Mouse (Mus musculus) lung, postnatal 0 days (tissue): ENCODE measurements around the gene Ly6g6f. TPM values are rescaled to one million over a fixed set of nuclear protein-coding genes. Genes with fewer than 3 reads are reported as not detected.

ENCODE experiments used
- ATAC-seq: fragments of 200-750 bp; cut with Nextera tagmentation; 2 replicates; pipeline ENCODE4 v1.8.0; 2017; ENCODE audit warnings: moderate library complexity
- DNase-seq: peaks from one replicate; pipeline ENCODE4 v3.0.0-alpha.2; 2016; ENCODE audit warnings: low spot score
- H3K27ac ChIP-seq: fragments of 300-500 bp; sonication (generic); 2 replicates; pipeline ENCODE4 v1.5.1; 2014; ENCODE audit warnings: antibody characterized with exemption, mild to moderate bottlenecking, low read length, mixed read lengths
- H3K27me3 ChIP-seq: fragments of 300-500 bp; sonication (generic); replicated peaks from 2 replicates; pipeline ENCODE4 v1.6.1; 2014; ENCODE audit warnings: low read length, mixed read lengths; ENCODE audit not compliant: insufficient read depth
- H3K36me3 ChIP-seq: fragments of 300-500 bp; sonication (generic); 2 replicates; pipeline ENCODE4 v1.6.1; 2014; ENCODE audit warnings: low read length, mixed read lengths; ENCODE audit not compliant: insufficient read depth
- H3K4me1 ChIP-seq: fragments of 300-500 bp; sonication (generic); 2 replicates; pipeline ENCODE4 v1.6.1; 2014; ENCODE audit warnings: antibody characterized with exemption, low read depth, low read length, mixed read lengths; ENCODE audit not compliant: insufficient read depth
- H3K4me2 ChIP-seq: fragments of 300-500 bp; sonication (generic); replicated peaks from 2 replicates; pipeline ENCODE4 v1.6.1; 2014; ENCODE audit warnings: low read depth, mild to moderate bottlenecking, low read length, moderate library complexity, mixed read lengths
- H3K4me3 ChIP-seq: fragments of 300-500 bp; sonication (generic); 2 replicates; pipeline ENCODE4 v1.5.1; 2014; ENCODE audit warnings: low read depth, low read length
- H3K9ac ChIP-seq: fragments of 300-500 bp; sonication (generic); replicated peaks from 2 replicates; pipeline ENCODE4 v1.6.1; 2014; ENCODE audit warnings: low read depth, mild to moderate bottlenecking
- H3K9me3 ChIP-seq: fragments of 300-500 bp; sonication (generic); 2 replicates; pipeline ENCODE4 v1.6.1; 2016; ENCODE audit warnings: low read length, mixed read lengths
- CTCF ChIP-seq: IDR thresholded peaks from 2 replicates; pipeline ENCODE4 v1.5.1; 2016; ENCODE audit warnings: antibody characterized with exemption, mild to moderate bottlenecking
- EP300 ChIP-seq: IDR thresholded peaks from 2 replicates; pipeline ENCODE4 v1.6.1; 2016; ENCODE audit warnings: antibody characterized with exemption, mild to moderate bottlenecking, control low read depth
- WGBS: fragments of 180-500 bp; shearing (Covaris S2); extraction: QIAGEN DNeasy Blood & Tissue Kit; methylation state at CpG from one replicate; pipeline ENCODE4 v1.1.7; 2014; 5-methylcytosine and 5-hydroxymethylcytosine counted together
- polyA plus RNA-seq: library from polyadenylated mRNA; unstranded; fragments of >200 nt; fragmentation: Nextera tagmentation; extraction: Ambion mirVana; gene quantifications from 2 replicates; pipeline ENCODE4 v1.2.1, GENCODE M21; 2015

The Ly6g6f gene
- polyA plus RNA-seq, 1 experiment from 2014 or later = 0.74 TPM

DNA sequence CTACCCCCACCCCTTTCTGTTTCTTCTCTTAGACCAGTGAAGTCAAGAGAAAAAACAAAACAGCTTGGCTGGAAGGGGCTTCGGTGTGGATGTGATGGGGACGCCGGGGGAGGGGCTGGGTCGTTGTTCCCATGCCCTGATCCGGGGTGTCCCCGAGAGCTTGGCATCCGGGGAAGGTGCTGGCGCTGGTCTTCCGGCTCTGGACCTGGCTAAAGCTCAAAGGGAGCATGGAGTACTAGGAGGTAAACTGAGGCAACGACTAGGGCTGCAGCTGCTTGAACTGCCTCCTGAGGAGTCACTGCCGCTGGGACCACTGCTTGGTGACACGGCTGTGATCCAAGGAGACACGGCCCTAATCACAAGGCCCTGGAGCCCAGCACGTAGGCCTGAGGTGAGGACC lies 25.3 kb downstream of the Ly6g6f start:
- 21% methylated on average over 14 of the region's 14 CpGs for WGBS
- H3K36me3 ChIP-seq = peaks cover 24% of the 10 kb centered on the region; the same call in 1 of the 2 replicates
- TF ChIP-seq CTCF = no peak
- no peak for TF ChIP-seq EP300

DNA sequence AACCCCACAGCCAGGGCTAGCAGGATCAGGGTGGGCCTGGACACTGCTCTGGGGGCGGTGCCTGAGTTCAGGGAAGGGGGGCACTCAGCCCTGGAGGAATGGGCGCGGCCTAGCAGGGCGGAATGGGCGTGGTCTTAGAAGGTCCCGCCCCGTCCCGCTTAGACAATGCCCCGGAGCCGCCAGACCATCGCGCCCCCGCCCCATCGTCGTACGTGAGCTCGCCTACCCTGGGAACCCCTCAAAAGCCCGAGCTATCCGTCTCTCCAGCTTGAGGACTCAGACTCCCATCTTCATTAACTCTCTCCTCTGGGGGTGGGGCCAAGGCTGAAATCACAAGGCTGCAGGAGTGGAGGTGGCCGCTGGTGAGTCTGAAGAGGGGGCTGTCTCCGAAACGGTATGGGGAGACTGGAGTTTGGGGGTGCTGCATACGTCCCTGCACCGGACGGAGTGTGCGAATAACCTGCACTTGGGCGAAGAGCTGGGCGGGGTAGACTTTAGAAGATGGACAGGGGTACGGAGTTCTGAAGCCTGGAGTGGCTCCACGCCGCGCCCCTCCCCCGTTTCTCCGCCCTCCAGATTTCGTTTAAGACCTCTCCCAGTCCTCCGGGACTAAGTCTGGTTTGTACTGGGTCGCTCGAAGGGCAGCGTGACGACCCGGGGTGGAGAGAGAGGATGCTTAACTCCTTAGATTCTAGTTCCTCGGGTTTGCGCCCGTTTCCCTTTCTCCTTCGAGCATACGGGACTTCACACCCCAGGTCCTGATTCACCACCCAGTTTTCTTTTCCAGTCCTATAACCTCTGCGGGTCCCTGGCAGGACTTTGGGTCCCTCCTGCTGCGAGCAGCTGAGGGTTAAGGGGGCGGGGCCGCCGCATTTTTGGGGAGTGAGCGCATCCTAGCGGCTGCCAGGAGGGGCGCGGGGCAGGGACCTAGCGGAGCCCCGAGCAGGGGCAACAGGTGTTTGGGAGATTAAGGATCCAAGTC lies 26.2 kb downstream of the Ly6g6f start, which contains the start of gene Ddah2:
Gene Ddah2, plus strand, starts transcription at position 125 of the 982 bp plus-strand sequence.
- H3K4me3 ChIP-seq = peak within 1 kb of the TSS; percentile 71
- peak within 1 kb of the TSS; percentile 88 for H3K27ac ChIP-seq
- TF ChIP-seq CTCF = peak; percentile 79
- TF ChIP-seq EP300 = no peak
- H3K9me3 ChIP-seq = no peaks in the 10 kb centered on the region
- DNase-seq (peak; percentile 96), ATAC-seq (peak; percentile 93)
- peaks cover 7% of the 10 kb centered on the region for H3K4me1 ChIP-seq
- H3K27me3 ChIP-seq = no peaks in the 10 kb centered on the region
- peak within 1 kb of the TSS; percentile 63 for H3K9ac ChIP-seq
- WGBS = under 1% methylated on average over 56 of the region's 57 CpGs
- peaks cover 29% of the 10 kb centered on the region; the same call in 1 of the 2 replicates for H3K36me3 ChIP-seq
- peak within 1 kb of the TSS; percentile 70 for H3K4me2 ChIP-seq

More for the DNA sequence above, 25.3 kb downstream of the Ly6g6f start:
- Histone ChIP-seq H3K4me1 (peaks cover 7% of the 10 kb centered on the region), H3K4me2 (peak overlapping the region; percentile 70), H3K27ac (no peak overlapping the region; the same call in 1 of the 2 replicates), H3K27me3 (no peaks in the 10 kb centered on the region), H3K4me3 (peak overlapping the region; percentile 71), H3K9ac (peak overlapping the region; percentile 63), H3K9me3 (no peaks in the 10 kb centered on the region)
- no peak for DNase-seq
- ATAC-seq = no peak

DNA sequence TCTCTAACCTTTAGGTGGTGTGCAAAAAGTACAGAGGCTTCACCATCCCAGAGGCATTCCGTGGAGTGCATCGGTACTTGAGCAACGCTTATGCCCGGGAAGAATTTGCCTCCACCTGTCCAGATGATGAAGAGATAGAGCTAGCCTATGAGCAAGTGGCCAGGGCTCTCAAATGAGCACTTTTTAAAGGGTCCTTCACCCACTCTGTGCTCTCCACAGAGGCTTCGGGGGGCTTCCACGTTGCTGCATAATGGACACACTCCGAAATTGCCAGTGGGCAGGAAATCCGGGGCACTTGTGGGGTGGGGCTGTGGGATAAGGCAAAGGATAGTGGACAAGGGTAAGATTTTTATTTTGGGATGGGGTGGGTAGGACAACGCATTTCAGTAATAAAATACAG lies 27.1 kb downstream of the Ly6g6f start:
- Histone ChIP-seq H3K4me1 (peaks cover 7% of the 10 kb centered on the region), H3K27ac (0 out of 2 replicates have a peak overlapping the region, but pooled peaks have one; percentile 88), H3K4me3 (no peak overlapping the region), H3K9me3 (no peaks in the 10 kb centered on the region), H3K27me3 (no peaks in the 10 kb centered on the region), H3K4me2 (peak overlapping the region; percentile 70), H3K36me3 (peaks cover 38% of the 10 kb centered on the region; the same call in 1 of the 2 replicates), H3K9ac (no peak overlapping the region)
- ATAC-seq = no peak
- TF ChIP-seq CTCF (no peak), EP300 (no peak)
- WGBS = 39% methylated on average over 9 of the region's 9 CpGs
- DNase-seq = no peak

DNA sequence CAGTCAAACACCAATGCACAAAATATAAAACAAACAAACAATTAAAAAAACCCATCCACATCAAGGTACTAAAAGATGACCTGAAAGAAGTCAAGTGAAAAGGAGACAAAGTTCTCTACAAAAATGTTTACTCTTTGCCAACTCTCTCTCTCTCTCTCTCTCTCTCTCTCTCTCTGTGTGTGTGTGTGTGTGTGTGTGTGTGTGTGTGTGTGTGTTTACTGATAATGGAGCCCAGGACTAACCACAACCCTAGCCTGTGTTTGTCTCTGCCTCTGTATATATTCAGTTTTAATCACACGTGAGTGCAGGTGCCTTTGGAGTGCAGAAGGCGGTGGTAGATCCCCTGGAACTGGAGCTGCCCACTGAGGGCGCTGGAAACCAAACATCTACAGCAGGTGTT lies 28.3 kb downstream of the Ly6g6f start:
- ATAC-seq = no peak
- H3K27ac ChIP-seq = no peak overlapping the region
- peaks cover 7% of the 10 kb centered on the region for H3K4me1 ChIP-seq
- H3K9ac ChIP-seq = no peak overlapping the region
- no peaks in the 10 kb centered on the region for H3K27me3 ChIP-seq
- peaks cover 45% of the 10 kb centered on the region; the same call in 1 of the 2 replicates for H3K36me3 ChIP-seq
- 60% methylated on average over 3 of the region's 3 CpGs for WGBS
- no peak for DNase-seq
- H3K9me3 ChIP-seq = no peaks in the 10 kb centered on the region
- no peak overlapping the region for H3K4me3 ChIP-seq
- no peak overlapping the region for H3K4me2 ChIP-seq
- TF ChIP-seq CTCF (no peak), EP300 (no peak)

DNA sequence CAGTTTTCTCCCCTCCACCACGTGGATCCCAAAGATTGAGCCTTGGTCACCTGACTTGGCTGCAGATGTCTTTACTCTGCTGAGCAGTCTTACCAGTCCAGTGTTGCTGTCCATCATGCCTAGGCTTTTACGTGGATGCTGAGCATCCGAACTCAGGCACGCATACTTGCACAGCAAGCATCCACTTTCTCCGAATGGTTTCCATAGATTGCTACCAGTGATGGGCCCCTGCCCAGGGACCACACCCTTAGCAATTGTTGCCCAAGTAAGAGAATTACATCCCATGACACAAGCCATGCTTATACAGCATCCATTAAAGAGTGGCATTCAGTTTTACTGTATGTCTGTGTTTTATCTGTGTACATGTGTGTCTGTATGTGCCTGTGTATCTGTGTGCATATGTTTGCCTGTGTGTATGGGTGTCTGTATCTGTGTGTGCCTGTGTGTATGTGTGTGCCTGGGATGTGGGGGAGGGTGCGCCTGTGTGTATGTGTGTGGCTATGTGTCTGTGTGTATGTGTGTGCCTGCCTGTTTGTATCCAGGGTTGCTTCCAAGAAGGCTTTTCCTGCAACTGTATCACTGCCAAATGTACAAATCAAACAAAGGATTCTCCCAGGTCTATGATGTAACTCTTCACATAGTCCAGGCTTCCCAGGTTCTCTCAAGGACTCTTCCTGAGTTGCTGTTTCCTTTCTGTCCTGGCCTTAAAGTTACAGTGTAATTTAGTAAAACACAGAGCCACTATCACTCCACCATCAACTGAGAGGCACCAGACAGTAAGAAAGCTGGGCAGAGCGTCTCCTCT lies 29.5 kb downstream of the Ly6g6f start:
- Histone ChIP-seq H3K27me3 (no peaks in the 10 kb centered on the region), H3K4me2 (no peak overlapping the region), H3K4me1 (peaks cover 7% of the 10 kb centered on the region), H3K9me3 (no peaks in the 10 kb centered on the region), H3K27ac (no peak overlapping the region), H3K4me3 (no peak overlapping the region), H3K9ac (no peak overlapping the region), H3K36me3 (peaks cover 38% of the 10 kb centered on the region; the same call in 1 of the 2 replicates)
- no peak for DNase-seq
- WGBS = 87% methylated on average over 7 of the region's 7 CpGs
- no peak for ATAC-seq
- TF ChIP-seq EP300 (no peak), CTCF (no peak)
